Comparison of ENCODE assay signal across 8 mouse cellular contexts in the genomic region with DNA sequence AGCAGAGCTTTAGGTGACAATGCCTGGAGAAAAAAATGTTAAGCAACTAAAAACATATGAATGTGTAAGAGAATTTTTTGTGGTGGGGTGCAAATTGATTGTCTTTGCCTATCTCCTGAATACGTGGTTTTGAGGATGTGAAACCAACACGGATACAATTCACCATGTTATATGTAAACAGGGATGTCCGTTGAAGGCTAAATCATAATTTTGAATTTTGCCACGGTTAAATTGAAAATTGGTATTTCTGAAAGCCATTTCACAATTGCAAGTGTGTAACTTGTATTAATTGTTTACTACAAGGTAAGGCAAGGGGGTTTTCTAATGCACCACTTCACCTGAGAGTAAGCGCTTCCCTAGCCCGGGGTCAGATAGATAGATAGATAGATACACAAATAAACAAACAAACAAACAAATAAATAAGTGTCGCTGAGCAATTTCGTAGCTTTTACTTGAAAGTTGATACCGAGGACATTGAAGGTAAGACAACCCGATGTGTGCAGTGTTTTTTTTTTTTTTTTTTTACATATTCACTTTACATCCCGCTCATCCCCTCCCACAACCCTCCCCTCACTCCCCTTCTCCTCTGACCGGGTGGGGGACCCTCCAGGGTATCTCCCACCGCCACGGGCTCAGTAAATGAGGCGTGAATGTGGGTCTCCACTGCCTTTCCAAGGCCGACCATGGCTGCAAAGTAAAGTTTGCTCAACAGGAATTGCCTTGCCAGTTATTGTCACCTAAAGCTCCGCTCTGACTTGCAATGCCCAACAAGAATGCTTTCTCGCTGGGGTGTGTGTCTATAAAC. TPM values are rescaled to one million over a fixed set of nuclear protein-coding genes. Genes with fewer than 3 reads are reported as not detected.
DNase-seq lines count a peak whose midpoint lies in the region; ATAC-seq and TF ChIP-seq lines count a peak whose summit lies in the region.

No protein-coding gene starts in this region.

- ATAC-seq in heart, embryonic 11.5 days (replicated peaks; ENCODE audit: insufficient number of reproducible peaks, low FRiP score, low TSS enrichment) = peak; percentile 27; the same call in 1 of the 2 replicates
- ATAC-seq in heart, postnatal 0 days (ENCODE audit: insufficient read depth, low read depth) = no peak
- no peak for ATAC-seq in megakaryocyte progenitor cell, adult 5-6 weeks (replicated peaks; ENCODE audit: poor library complexity)

- no peak for TF ChIP-seq EP300 in heart, postnatal 0 days (IDR thresholded peaks at IDR 0.05; ENCODE audit: low read depth)

- intact Hi-C loops in heart, postnatal 36 days (cut with DNase I) = no loop called here

- 9% methylated on average over 18 of the region's 18 CpGs for WGBS in heart, embryonic 11.5 days (ENCODE audit: insufficient replicate concordance)
- WGBS in heart, postnatal 0 days = 9% methylated on average over 18 of the region's 18 CpGs

- H3K4me2 ChIP-seq in heart, embryonic 11.5 days = peak overlapping the region; percentile 91
- peak overlapping the region; percentile 97 for H3K4me2 ChIP-seq in heart, postnatal 0 days (ENCODE audit: low read depth, low read length)

- H3K9ac ChIP-seq in heart, embryonic 11.5 days (ENCODE audit: low read depth, low read length) = peak overlapping the region; percentile 83
- H3K9ac ChIP-seq in ES-E14 (ENCODE audit: insufficient read depth, low read depth, low read length, poor library complexity, severe bottlenecking) = peak overlapping the region; percentile 57
- peak overlapping the region; percentile 69 for H3K9ac ChIP-seq in heart, postnatal 0 days (replicated peaks; ENCODE audit: low read depth, low read length)

- no peaks in the 10 kb centered on the region for H3K9me3 ChIP-seq in heart, embryonic 11.5 days (replicated peaks; ENCODE audit: control insufficient read depth, low read length)
- no peaks in the 10 kb centered on the region for H3K9me3 ChIP-seq in ES-E14 (ENCODE audit: control insufficient read depth, insufficient read depth, low read depth, low read length)
- no peaks in the 10 kb centered on the region for H3K9me3 ChIP-seq in heart, postnatal 0 days (replicated peaks; ENCODE audit: control insufficient read depth, low read length)
- no peaks in the 10 kb centered on the region for H3K9me3 ChIP-seq in megakaryocyte, embryonic 14.5 days

- peak overlapping the region; percentile 74 for H3K4me3 ChIP-seq in heart, embryonic 11.5 days (ENCODE audit: low read depth, low read length)
- peak overlapping the region; percentile 61 to 97 for H3K4me3 ChIP-seq in ES-E14 (ENCODE audit: insufficient read depth in 1 of 2, low read depth in 1 of 2, low read length in 2 of 2, poor library complexity in 1 of 2, severe bottlenecking in 1 of 2)
- H3K4me3 ChIP-seq in heart, postnatal 0 days (ENCODE audit: low read depth, low read length) = peak overlapping the region; percentile 80
- peak overlapping the region; percentile 99 for H3K4me3 ChIP-seq in megakaryocyte, embryonic 14.5 days (replicated peaks)

- H3K4me1 ChIP-seq in heart, embryonic 11.5 days (ENCODE audit: control insufficient read depth, insufficient read depth, low read length) = peaks cover 4% of the 10 kb centered on the region; the same call in 1 of the 2 replicates
- H3K4me1 ChIP-seq in ES-E14 (ENCODE audit: control insufficient read depth in 2 of 2, insufficient read depth in 2 of 2, low read length in 2 of 2, poor library complexity in 1 of 2) = peaks cover 0 to 4% of the 10 kb centered on the region in 2 experiments
- H3K4me1 ChIP-seq in heart, postnatal 0 days (ENCODE audit: control insufficient read depth, insufficient read depth) = peaks cover 13% of the 10 kb centered on the region; the same call in 1 of the 2 replicates
- peaks cover 57% of the 10 kb centered on the region for H3K4me1 ChIP-seq in megakaryocyte, embryonic 14.5 days

- H3K27ac ChIP-seq in heart, embryonic 11.5 days (ENCODE audit: low read depth, low read length) = peak overlapping the region; percentile 79
- H3K27ac ChIP-seq in ES-E14 (ENCODE audit: insufficient read depth, low read depth, low read length, poor library complexity, severe bottlenecking) = no peak overlapping the region
- H3K27ac ChIP-seq in heart, postnatal 0 days (ENCODE audit: low read depth) = peak overlapping the region; percentile 80

- no peak for TF ChIP-seq CTCF in heart, postnatal 0 days (IDR thresholded peaks at IDR 0.05; ENCODE audit: low read depth)

- no peaks in the 10 kb centered on the region for H3K27me3 ChIP-seq in heart, embryonic 11.5 days (ENCODE audit: control insufficient read depth, insufficient read depth, low read length)
- no peaks in the 10 kb centered on the region for H3K27me3 ChIP-seq in heart, postnatal 0 days (ENCODE audit: control insufficient read depth, insufficient read depth, low read length)
- no peaks in the 10 kb centered on the region for H3K27me3 ChIP-seq in megakaryocyte, embryonic 14.5 days (replicated peaks)

- in situ Hi-C loops in ES-E14 (cut with MboI; ENCODE audit: low sequenced_read_pairs in 2 of 2, unreplicated experiment in 2 of 2) = no loop called here

- DNase-seq in heart, postnatal 36 days = no peak
- DNase-seq in ES-E14 (ENCODE audit: low read depth, low spot score) = no peak
- DNase-seq in heart, postnatal 0 days (ENCODE audit: low spot score) = no peak
- DNase-seq in retina, embryonic 14.5 days (ENCODE audit: low spot score) = no peak
- no peak for DNase-seq in ovary, postnatal 10 days (ENCODE audit: low spot score)

- H3K36me3 ChIP-seq in heart, embryonic 11.5 days (ENCODE audit: control insufficient read depth, insufficient read depth, low read length) = no peaks in the 10 kb centered on the region
- H3K36me3 ChIP-seq in ES-E14 (ENCODE audit: control insufficient read depth, insufficient read depth, low read length, poor library complexity, severe bottlenecking) = no peaks in the 10 kb centered on the region; the same call in 1 of the 2 replicates
- H3K36me3 ChIP-seq in heart, postnatal 0 days (replicated peaks; ENCODE audit: control insufficient read depth, insufficient read depth, low read length) = 0 out of 2 replicates have a peak, but pooled peaks cover 4% of the 10 kb centered on the region
- peaks cover 8% of the 10 kb centered on the region for H3K36me3 ChIP-seq in megakaryocyte, embryonic 14.5 days (replicated peaks; ENCODE audit: low read length)

TF ChIP-seq in ES-E14, 5 proteins besides CTCF, POLR2A, EP300 and RAD21 (continues in another document):
- TF ChIP-seq HCFC1 (IDR thresholded peaks at IDR 0.05; ENCODE audit: borderline replicate concordance, insufficient read depth, low read length) (no peak), CHD2 (IDR thresholded peaks at IDR 0.05; ENCODE audit: low read depth, low read length) (no peak)

RNA-seq across cellular contexts. Expression of a gene that starts 0.8 kb away (rescaled TPM):
- 17.1 and 20.8 TPM in 2 replicates for polyA plus RNA-seq in heart, embryonic 11.5 days (2014; fragmentation: Nextera tagmentation; extraction: Ambion mirVana)
- not detected for total RNA-seq in heart, postnatal 36 days (2021)
- 4.7 and 10.4 TPM in 2 replicates for total RNA-seq in ES-E14 (2012; rRNA removed)
- 3.9 TPM in 1 of 2 replicates, not detected in the other for total RNA-seq in heart, postnatal 0 days (2014; rRNA removed; ENCODE audit: low replicate concordance)
- polyA plus RNA-seq in heart, postnatal 0 days (2015; fragmentation: Nextera tagmentation; extraction: Ambion mirVana) = 4.0 and 5.1 TPM in 2 replicates
- polyA plus RNA-seq in megakaryocyte, embryonic 14.5 days (2012; ENCODE audit: insufficient read depth, low replicate concordance) = 14.7 TPM in 1 of 2 replicates, not detected in the other
- 32.3 and 40.5 TPM in 2 replicates for total RNA-seq in megakaryocyte progenitor cell, adult 5-6 weeks (2015)
- 11.6 and 17.9 TPM in 2 replicates for total RNA-seq in megakaryocyte progenitor cell, adult 5-6 weeks (2017)

RNA-seq across cellular contexts. Expression of a gene that starts 8.9 kb away (rescaled TPM):
- polyA plus RNA-seq in heart, embryonic 11.5 days (2014; fragmentation: Nextera tagmentation; extraction: Ambion mirVana) = 1,249 and 1,400 TPM in 2 replicates
- 1,000 to 10,000 TPM; 1,412 to 1,495 TPM for total RNA-seq in heart, postnatal 36 days (2021)
- 5,422 and 5,676 TPM in 2 replicates for total RNA-seq in ES-E14 (2012; rRNA removed)
- total RNA-seq in heart, postnatal 0 days (2014; rRNA removed; ENCODE audit: low replicate concordance) = 67.6 and 219 TPM in 2 replicates
- 1,581 and 1,638 TPM in 2 replicates for polyA plus RNA-seq in heart, postnatal 0 days (2015; fragmentation: Nextera tagmentation; extraction: Ambion mirVana)
- 250 and 1,840 TPM in 2 replicates for polyA plus RNA-seq in megakaryocyte, embryonic 14.5 days (2012; ENCODE audit: insufficient read depth, low replicate concordance)
- 2,352 and 2,382 TPM in 2 replicates for total RNA-seq in megakaryocyte progenitor cell, adult 5-6 weeks (2015)
- 2,189 and 3,108 TPM in 2 replicates for total RNA-seq in megakaryocyte progenitor cell, adult 5-6 weeks (2017)

RNA-seq across cellular contexts. Expression of a gene that starts 16.0 kb away (rescaled TPM):
- polyA plus RNA-seq in heart, embryonic 11.5 days (2014; fragmentation: Nextera tagmentation; extraction: Ambion mirVana) = 539 and 559 TPM in 2 replicates
- 100 to 1,000 TPM; 206 to 211 TPM for total RNA-seq in heart, postnatal 36 days (2021)
- total RNA-seq in ES-E14 (2012; rRNA removed) = 947 and 1,086 TPM in 2 replicates
- total RNA-seq in heart, postnatal 0 days (2014; rRNA removed; ENCODE audit: low replicate concordance) = 57.0 and 86.3 TPM in 2 replicates
- 502 and 513 TPM in 2 replicates for polyA plus RNA-seq in heart, postnatal 0 days (2015; fragmentation: Nextera tagmentation; extraction: Ambion mirVana)
- polyA plus RNA-seq in megakaryocyte, embryonic 14.5 days (2012; ENCODE audit: insufficient read depth, low replicate concordance) = 6.9 and 62.3 TPM in 2 replicates
- 1,035 and 1,112 TPM in 2 replicates for total RNA-seq in megakaryocyte progenitor cell, adult 5-6 weeks (2015)
- total RNA-seq in megakaryocyte progenitor cell, adult 5-6 weeks (2017) = 1,330 and 1,393 TPM in 2 replicates

RNA-seq across cellular contexts. Expression of a gene that starts 16.1 kb away (rescaled TPM):
- 35.3 and 37.3 TPM in 2 replicates for polyA plus RNA-seq in heart, embryonic 11.5 days (2014; fragmentation: Nextera tagmentation; extraction: Ambion mirVana)
- total RNA-seq in heart, postnatal 36 days (2021) = 10 to 100 TPM; 18.8 to 20.6 TPM
- 53.8 and 56.8 TPM in 2 replicates for total RNA-seq in ES-E14 (2012; rRNA removed)
- total RNA-seq in heart, postnatal 0 days (2014; rRNA removed; ENCODE audit: low replicate concordance) = 43.1 and 55.0 TPM in 2 replicates
- polyA plus RNA-seq in heart, postnatal 0 days (2015; fragmentation: Nextera tagmentation; extraction: Ambion mirVana) = 28.2 and 29.9 TPM in 2 replicates
- polyA plus RNA-seq in megakaryocyte, embryonic 14.5 days (2012; ENCODE audit: insufficient read depth, low replicate concordance) = 21.6 and 30.4 TPM in 2 replicates
- 145 TPM in 2 replicates for total RNA-seq in megakaryocyte progenitor cell, adult 5-6 weeks (2015)
- 149 and 155 TPM in 2 replicates for total RNA-seq in megakaryocyte progenitor cell, adult 5-6 weeks (2017)

RNA-seq across cellular contexts. Expression of a gene that starts 29.0 kb away (rescaled TPM):
- polyA plus RNA-seq in heart, embryonic 11.5 days (2014; fragmentation: Nextera tagmentation; extraction: Ambion mirVana) = 19.0 and 20.9 TPM in 2 replicates
- total RNA-seq in heart, postnatal 36 days (2021) = 1 to 10 TPM; 2.6 to 3.6 TPM
- total RNA-seq in ES-E14 (2012; rRNA removed) = 10.1 and 11.7 TPM in 2 replicates
- 6.3 and 13.1 TPM in 2 replicates for total RNA-seq in heart, postnatal 0 days (2014; rRNA removed; ENCODE audit: low replicate concordance)
- polyA plus RNA-seq in heart, postnatal 0 days (2015; fragmentation: Nextera tagmentation; extraction: Ambion mirVana) = 7.9 and 8.6 TPM in 2 replicates
- 5.9 and 6.8 TPM in 2 replicates for polyA plus RNA-seq in megakaryocyte, embryonic 14.5 days (2012; ENCODE audit: insufficient read depth, low replicate concordance)
- 4.9 and 6.8 TPM in 2 replicates for total RNA-seq in megakaryocyte progenitor cell, adult 5-6 weeks (2015)
- total RNA-seq in megakaryocyte progenitor cell, adult 5-6 weeks (2017) = 31.7 and 39.3 TPM in 2 replicates
